Mouse (Mus musculus) gastrocnemius, adult 8-10 months (tissue): ENCODE data around the gene Mettl3. TPM values are rescaled to one million over a fixed set of nuclear protein-coding genes. Genes with fewer than 3 reads are reported as not detected.
"Not testable (repeated sequence)": the region's sequence is repeated elsewhere in the genome, so short reads cannot be mapped to it uniquely, and the experiment has no call there.

Experiments used
- DNase-seq, 2 experiments: peaks; one replicate each; pipeline ENCODE4 v3.0.0; 2022; ENCODE audit warnings: low spot score in 2 of 2
- total RNA-seq, 4 experiments: library from RNA; stranded (reverse); gene quantifications; 2 replicates each; pipeline ENCODE4 v1.2.4; 2022

Mettl3 gene
- 10 to 100 TPM; 15.5 to 17.0 (median 16.0) TPM for total RNA-seq

DNA sequence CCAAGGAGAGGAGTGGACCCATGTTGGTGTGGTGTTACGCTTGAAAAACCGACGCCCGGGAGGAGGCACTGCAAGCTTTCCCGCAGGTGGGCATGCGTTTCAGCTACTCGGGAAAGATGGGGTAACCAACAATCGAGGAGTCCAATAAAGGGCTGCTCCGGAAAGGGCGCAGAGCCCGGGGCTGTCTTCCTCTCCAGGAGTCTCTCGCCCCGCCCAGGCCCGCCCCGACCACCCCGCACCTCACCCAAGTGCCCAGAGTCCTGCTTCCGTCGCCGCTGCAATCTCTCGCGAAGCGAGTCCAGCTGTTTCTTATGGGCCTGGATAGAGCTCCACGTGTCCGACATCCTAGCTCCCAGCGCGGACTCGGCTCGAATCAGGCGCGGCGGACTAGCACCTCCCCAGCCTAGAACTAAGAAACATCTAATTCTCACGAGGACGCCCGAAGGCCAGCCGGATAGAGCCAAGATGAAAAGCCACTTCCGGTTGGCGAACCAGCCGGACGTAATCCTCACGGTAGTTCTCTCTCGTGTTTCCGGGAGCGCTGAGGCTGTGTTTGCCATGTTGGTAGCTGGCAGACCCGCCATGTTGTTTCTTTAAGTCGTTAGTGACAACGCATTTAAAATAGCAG lies at the start of gene Mettl3:
Mettl3 (minus strand) TSS at position 485 of the 628 bp plus-strand sequence.
- peak; percentile 84 to 89 for DNase-seq

DNA sequence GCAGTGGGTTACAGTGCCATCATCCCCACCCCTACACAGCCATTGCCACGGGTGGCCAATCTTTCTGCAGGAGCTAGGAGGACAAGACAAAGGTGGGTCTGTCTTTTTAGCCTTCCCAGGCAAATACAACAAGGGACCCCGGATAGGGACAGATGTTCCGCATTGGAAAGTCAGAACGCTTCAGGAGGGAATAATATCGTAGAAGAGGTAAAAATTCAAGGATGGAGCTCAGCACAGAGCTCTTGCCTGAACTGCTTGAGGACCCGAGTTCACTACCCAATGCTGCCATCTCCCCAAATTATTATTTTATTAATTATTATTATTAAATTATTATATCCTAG lies 34.6 kb upstream of the Mettl3 start:
- DNase-seq, result no peak

DNA sequence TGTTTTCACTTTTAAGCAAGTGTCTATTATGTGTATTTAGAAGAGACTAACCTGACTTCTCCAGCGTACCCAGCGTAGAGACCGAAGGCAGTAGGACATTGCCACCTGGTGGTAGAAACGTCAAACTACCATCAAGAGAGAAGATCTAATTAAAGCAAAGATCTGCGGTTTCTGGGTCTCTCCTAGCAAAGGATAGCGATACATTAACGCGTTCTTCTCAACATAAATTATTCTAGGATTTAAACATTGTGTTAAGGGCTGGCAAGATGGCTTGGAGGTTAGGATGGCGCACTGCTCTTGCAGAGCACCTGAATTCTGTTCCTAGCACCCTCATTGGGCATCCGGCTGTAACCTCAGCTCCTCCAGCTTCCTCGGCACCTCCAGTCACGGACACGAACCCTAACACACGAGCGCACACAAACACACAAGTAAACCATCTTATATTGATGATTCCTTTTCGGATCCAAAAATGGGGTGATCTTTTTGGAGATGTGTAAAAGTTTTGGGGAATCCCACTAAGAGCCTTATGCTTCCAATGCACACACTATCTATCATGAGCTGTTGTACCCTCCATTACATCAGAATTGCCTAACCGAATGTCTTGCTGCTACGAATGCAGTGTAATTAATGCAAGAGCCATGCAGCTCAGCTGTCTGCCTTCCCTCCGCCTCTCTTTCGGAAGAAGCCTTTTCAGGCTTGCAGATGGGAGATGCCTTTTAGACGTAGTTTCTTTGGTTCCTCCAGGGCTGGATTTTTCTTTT lies 34.0 kb upstream of the Mettl3 start:
- no peak for DNase-seq

GRCm38 (mm10) chr14:52332171-52332570 lies 27.2 kb upstream of the Mettl3 start:
- DNase-seq, result no peak

DNA sequence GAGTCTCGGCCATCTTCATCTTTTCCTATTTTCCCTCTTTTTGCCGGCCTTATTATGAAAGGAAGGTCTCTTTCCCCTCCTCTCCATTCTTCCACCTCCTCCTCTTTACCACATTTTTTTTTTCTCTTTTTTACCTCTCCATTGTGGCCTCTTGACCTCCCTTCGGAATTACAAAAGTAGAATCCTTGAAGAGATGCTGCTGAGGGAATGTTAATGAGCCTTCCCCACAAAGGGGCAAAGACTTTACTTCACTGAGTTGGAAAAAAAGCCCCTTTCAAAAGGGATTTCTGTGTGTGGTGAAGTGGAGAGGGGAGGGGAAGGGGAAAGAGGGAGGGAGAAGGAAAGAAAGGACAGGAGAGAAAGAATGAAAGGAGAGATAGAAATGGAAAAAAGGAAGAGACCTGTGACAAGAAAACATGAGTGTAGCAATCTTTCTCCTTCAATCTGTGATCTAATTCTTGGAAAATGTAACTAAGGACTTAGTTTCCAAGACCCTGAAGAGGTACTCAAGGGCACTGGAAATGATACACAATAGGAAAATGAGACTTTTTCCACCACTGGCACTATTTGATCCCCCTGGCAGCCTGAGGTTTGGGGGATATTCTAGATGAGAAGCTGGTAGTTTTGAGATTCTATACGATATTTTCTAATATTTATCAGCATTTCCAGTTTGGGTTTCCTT lies 26.3 kb upstream of the Mettl3 start:
- no peak for DNase-seq

DNA sequence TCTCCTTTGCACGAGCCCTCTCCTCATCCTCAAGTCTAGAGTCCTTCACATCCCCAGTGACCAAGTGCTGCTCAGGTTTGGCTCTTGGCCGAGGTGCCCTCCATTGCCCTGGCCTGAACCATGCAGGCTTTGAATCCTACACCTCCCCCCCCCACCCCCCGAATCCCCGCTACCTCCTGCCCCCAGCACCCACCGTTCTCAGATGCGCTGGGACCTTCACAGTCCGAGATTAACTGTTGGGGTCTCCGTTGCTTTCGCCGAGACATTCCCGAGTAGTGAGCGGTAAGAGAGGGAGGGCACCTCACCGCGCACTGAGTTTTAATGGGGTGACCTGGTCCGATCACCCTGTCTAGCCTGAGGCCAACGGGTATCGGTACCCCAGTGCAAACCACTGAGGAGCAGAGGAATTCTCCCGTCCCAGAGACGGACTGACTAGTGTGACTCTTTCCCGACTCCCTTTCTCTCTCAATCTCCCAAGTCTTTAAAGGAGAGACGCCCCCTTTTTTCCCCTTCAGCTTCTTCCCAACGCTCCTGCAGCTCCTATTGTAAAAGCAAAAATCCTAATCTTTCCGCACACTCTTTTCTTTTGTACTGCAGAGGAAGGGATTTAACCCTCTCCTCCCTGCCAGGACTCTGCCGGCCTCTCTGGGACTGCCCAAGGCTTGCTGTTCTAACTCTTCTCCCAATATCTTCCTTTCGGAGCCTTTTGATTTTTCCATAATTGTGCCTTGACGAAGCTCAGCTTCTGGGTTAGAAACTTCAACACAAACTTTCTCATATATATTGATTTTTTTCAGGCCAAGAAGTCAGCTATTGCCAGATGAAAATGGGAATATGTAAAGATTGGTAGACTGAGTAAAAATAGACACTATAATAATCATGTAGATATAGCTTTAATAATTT lies 23.2 kb upstream of the Mettl3 start, which contains the start of gene Sall2:
Sall2 (minus strand) TSS at position 853 of the 903 bp plus-strand sequence.
- DNase-seq, result no peak

DNA sequence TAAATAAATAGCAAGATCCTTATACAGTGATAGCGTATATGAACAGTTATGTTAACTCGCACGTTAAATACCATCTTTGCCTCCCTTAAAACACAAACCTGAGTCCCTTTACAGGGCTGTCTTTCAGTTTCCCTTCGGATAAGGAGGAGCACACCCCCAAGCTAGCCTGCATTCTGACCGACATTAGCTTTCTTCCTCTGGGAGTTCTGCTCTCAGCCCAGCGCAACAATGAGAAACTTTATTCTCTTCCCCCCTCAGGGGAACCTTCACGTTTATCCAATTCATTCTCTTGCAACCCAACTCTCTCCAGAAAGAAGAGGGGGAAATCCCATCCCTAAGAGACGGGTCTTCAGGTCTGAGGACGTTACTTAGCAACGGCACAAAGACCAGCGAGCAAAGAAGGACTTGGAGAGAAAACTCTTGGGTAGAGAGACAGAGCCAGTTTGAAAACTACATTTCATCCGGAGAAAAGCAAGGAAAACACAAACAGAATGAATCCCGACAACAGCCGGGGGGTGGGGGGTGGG lies 22.5 kb upstream of the Mettl3 start:
- DNase-seq, result no peak

GRCm38 (mm10) chr14:52325890-52326289 lies 21.0 kb upstream of the Mettl3 start:
- DNase-seq, result no peak

DNA sequence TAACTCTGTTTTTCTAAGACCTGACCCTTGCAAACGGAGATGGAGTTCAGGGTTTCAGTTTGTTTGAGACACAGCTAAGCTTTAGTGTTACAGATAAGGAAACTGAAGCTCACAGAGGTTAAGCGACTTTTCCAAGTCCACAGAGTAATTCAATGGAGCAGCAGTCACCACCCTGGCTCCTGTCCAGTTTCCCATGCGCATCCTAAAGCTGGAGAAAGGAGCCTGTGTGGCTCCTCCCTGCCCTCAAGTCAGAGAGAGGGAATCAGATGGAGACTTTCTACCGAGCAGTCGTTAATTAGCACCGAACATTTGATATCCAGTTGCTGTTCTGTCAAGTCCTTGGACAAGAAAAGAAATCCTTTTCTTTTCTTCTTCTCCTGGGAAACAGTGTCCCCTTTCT lies 14.4 kb upstream of the Mettl3 start:
- no peak for DNase-seq

- DNase-seq, result no peak
These were observed 11.7 kb upstream of the Mettl3 start for GRCm38 (mm10) chr14:52316441-52317225.

GRCm38 (mm10) chr14:52315792-52316440 lies 11.0 kb upstream of the Mettl3 start:
- peak in 1 of 2 experiments; percentile 13 for DNase-seq

DNA sequence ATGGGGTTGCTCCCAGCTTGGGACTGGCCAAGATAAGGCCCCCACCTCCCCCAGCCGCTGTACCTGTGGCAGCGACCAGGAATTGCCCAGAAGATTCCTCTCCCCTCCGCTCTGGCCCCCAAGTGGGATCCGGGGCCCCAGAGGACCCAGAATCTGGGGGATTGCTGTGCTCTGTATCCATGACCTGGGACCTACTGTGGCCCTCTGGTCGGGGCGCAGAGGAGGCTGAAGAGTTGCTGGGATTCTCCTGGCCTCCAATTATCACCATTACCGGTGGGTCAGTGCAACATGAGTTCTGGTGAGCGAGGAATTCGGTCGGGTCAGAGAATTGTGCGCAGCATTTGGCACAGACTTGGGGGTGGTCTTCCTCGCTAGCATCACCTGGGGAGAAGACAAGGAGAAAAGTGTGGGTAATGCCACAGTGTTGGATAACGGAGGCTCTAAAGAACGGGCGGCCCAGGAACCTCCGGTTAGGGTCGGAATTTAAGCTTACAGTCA lies 10.4 kb upstream of the Mettl3 start:
- DNase-seq, result no peak

DNA sequence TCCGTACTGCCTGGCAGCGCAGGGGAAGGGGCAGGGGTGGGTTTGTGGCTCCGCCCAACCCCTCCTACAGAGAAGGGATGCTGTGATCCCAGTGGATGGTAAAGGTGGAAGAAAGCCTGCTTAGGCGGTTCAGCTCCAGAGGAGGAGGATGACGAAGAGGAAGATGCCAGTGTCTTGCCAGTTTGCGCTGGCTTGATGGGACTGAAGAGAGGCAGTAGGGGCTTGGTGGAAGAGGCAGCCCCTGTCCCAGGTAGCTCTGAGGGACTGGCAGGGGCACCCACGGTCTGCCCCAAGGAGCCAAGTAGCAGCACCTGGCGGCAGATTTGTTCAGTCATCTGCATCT lies 9.9 kb upstream of the Mettl3 start:
- DNase-seq, result no peak

- DNase-seq, result no peak
These were observed 9.2 kb upstream of the Mettl3 start for GRCm38 (mm10) chr14:52313931-52314807.

DNA sequence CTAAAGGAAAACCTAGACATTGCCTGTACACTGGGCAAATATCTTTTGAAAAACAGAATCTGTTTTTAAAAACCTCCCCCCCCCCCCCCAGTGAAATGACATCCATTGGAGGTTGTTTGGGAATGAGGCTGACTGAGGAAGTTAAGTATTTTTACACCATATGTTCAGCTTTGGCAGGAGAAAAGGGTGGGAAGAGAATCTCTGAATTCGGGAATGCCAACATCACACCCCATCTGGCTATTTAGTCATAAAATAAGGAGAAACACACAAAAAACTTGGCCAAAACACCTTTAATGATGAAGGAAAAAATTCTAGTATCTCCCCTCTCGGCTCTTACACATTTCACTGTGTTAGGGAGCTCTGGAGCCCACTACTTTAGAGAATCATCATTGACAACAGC lies 6.0 kb upstream of the Mettl3 start:
- DNase-seq, result no peak

- DNase-seq, result not testable (repeated sequence)
These were observed 5.4 kb upstream of the Mettl3 start for GRCm38 (mm10) chr14:52310343-52310742.

DNA sequence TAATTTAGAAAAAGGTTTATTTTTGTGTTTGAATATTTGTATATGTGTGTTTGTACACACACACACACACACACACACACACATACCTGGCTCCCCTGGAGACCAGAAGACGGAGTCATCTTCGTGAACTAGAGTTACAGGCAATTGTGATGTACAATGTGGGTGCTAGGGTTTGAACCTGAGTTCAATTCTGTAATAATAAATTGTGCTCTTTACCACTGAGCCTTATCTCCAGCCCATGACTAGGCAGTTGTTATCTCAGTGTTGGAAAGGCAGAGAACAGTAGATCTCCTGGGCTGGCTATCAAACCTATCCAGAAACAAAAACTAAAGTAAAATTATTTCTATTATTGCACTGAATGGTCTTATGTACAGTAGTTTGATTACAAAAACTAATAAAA lies 1.2 kb upstream of the Mettl3 start:
- no peak for DNase-seq

DNA sequence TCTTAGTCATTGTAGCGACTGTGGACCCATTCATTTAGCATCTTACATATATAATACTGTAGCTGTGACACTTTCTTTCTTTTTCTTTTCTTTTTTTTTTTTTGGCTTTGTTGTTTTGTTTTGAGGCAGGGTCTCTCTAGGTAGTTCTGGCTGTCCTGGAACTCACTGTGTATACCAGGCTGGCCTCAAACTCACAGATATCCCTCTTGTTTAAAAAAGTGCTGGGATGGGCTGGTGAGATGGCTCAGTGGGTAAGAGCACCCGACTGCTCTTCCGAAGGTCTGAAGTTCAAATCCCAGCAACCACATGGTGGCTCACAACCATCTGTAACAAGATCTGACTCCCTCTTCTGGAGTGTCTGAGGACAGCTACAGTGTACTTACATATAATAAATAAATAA lies 1.4 kb downstream of the Mettl3 start:
- DNase-seq, result not testable (repeated sequence)
